Mouse (Mus musculus) cerebellum, adult 2 months (tissue): Measurements from ENCODE around the gene Atf5. TPM values are rescaled to one million over a fixed set of nuclear protein-coding genes. Genes with fewer than 3 reads are reported as not detected.

Experiments used
- DNase-seq, 2 experiments: peaks; one replicate each; pipeline ENCODE4 v3.0.0; 2021
- H3K27ac ChIP-seq: fragments of 200-500 bp; 2 replicates; pipeline ENCODE4 v1.5.1; 2012; ENCODE audit warnings: low read length, control low read depth, inconsistent platforms; ENCODE audit not compliant: insufficient read depth
- H3K27me3 ChIP-seq: fragments of 200-500 bp; 2 replicates; pipeline ENCODE4 v1.6.1; 2012; ENCODE audit warnings: inconsistent platforms, mild to moderate bottlenecking, low read length, moderate library complexity; ENCODE audit not compliant: control insufficient read depth, insufficient read depth
- H3K4me1 ChIP-seq: fragments of 200-500 bp; 2 replicates; pipeline ENCODE4 v1.6.1; 2011; ENCODE audit warnings: low read length; ENCODE audit not compliant: control insufficient read depth, insufficient read depth
- H3K4me3 ChIP-seq: fragments of 200-500 bp; replicated peaks from 2 replicates; pipeline ENCODE3; 2011; ENCODE audit warnings: mild to moderate bottlenecking, low read depth, low read length, control low read depth; ENCODE audit not compliant: insufficient read depth
- CTCF ChIP-seq: fragments of 200-500 bp; IDR thresholded peaks from 2 replicates; pipeline ENCODE4 v1.5.1; 2011; ENCODE audit warnings: low read depth, mild to moderate bottlenecking, control low read depth, low read length, moderate library complexity, borderline replicate concordance; ENCODE audit not compliant: insufficient read depth
- POLR2A ChIP-seq: fragments of 200-500 bp; IDR thresholded peaks from 2 replicates; pipeline ENCODE4 v1.6.1; 2011; ENCODE audit warnings: low read length, control low read depth, borderline replicate concordance; ENCODE audit not compliant: insufficient read depth
- WGBS: fragments of 180-500 bp; shearing (Covaris S2); methylation state at CpG from one replicate; pipeline ENCODE4 v1.1.7; 2018; 5-methylcytosine and 5-hydroxymethylcytosine counted together
- polyA plus RNA-seq: library from polyadenylated mRNA; depleted of rRNA; stranded (reverse); fragments of >200 nt; gene quantifications from 2 replicates; pipeline ENCODE4 v1.2.3, GENCODE M21; 2012

The Atf5 gene
- polyA plus RNA-seq, 1 experiment, result 19.6 TPM

DNA sequence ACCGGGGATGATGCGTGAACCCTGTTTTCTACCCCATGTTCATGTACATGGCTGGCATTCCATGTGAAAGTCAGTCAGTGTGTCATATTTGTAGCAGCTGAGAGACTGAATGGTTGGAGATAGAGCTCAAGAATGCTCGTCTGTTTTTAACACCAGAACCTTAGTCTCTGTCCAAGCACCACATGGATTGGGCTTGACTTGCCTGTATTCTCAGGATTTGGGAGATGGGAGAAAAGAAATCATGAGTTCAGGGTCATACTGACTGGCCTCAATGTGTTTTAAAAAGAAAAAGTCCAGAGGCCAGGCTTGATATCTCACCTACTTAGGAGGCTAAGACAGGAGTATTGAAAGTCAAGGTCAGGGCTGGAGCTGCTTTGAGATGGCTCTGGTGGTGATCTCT is 983 bp upstream of the Atf5 start:
- Histone ChIP-seq H3K4me1 (peaks cover 14% of the 10 kb centered on the region), H3K27ac (peak overlapping the region; percentile 7; the same call in 1 of the 2 replicates), H3K4me3 (peak overlapping the region; percentile 83), H3K27me3 (no peaks in the 10 kb centered on the region)
- no peak for DNase-seq
- 10% methylated on average over 3 of the region's 3 CpGs for WGBS
- no peak for TF ChIP-seq CTCF
- no peak for TF ChIP-seq POLR2A

DNA sequence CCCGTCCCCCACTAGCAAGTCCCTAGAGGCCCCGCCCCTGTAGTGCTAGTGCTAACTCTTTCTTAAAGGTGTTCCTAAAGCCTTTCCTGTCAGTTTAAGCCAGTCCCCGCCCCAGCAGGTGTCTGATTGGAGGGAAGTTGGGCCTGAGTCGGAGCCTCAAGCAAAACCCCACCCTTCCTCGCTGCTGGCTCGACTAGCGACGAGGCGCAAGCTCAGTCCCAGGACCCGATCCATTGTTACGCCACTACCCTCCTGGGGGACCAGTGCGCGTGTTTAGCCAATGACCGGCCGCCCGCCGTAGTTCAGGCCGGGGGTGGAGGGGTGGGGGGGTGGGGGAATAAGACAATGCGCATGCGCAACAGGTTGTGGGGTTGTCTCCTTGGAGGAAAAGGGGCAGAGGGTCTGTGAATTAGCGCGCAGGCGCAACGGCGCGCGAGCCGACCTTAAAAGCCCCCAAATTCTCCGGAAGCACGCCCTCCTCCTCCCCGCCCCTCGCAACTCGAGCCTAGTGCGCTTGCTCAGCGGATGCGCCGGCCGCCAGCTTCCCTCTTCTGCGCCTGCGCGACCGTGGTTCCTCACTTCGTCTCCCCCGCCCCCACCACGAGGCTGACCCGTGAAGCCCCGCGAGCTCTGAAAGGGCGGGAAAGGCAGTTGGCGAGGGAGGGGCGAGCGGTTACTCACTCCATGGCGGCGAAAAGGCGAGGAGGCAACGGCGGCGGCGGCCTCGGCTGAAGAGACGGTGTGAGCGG is 563 bp downstream of the Atf5 start, which contains the start of the genes Nup62 and Il4i1:
Gene Nup62, plus strand, starts transcription at position 368 of the 749 bp plus-strand sequence.
Gene Il4i1, plus strand, starts transcription at position 667 of the 749 bp plus-strand sequence.
- Histone ChIP-seq H3K4me3 (peak within 1 kb of the TSS; percentile 83), H3K27ac (peak within 1 kb of the TSS; percentile 79), H3K4me1 (peaks cover 14% of the 10 kb centered on the region), H3K27me3 (no peaks in the 10 kb centered on the region)
- under 1% methylated on average over 62 of the region's 62 CpGs for WGBS
- DNase-seq, result peak; percentile 98
- no peak for TF ChIP-seq CTCF
- peak; percentile 51; the same call in 1 of the 2 replicates for TF ChIP-seq POLR2A

DNA sequence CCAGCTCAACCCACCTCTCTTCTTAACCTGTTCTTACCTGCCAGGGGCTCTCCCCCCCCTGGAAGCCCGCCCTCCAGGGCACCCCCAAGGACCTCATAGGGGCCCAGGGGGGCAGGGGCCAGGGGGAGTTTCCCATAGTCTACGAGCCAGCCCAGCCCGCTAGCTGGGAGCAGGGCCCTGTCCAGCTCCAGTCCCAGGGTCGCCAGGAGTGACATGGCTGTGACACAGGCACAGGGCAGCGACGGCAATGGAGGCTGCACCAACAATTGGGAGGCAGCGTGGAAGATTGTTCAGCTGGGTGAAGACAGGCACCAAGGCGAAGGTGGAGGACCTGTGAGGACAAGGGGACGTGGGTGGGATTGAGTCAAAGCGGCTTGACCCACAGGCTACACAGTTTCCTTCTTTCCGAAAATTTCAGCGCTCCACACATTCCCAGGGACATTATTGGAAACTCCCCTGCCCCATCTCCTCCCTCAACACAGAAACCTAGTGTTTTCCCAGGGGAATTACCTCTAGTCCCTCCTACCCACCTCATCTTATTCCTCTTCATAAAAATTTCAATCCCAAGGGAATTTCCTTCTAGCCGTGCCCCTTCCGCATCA is 1.4 kb downstream of the Atf5 start:
- Histone ChIP-seq H3K4me3 (peak overlapping the region; percentile 83), H3K27me3 (no peaks in the 10 kb centered on the region), H3K4me1 (peaks cover 13% of the 10 kb centered on the region), H3K27ac (no peak overlapping the region)
- TF ChIP-seq CTCF (no peak), POLR2A (no peak)
- peak; percentile 34 to 41 for DNase-seq
- 24% methylated on average over 14 of the region's 14 CpGs for WGBS

GRCm38 (mm10) chr7:44814423-44814822 is 2.0 kb downstream of the Atf5 start:
- no peak for TF ChIP-seq CTCF
- no peak for TF ChIP-seq POLR2A
- H3K4me1 ChIP-seq, result peaks cover 8% of the 10 kb centered on the region
- no peak overlapping the region for H3K4me3 ChIP-seq
- DNase-seq, result no peak
- no peak overlapping the region for H3K27ac ChIP-seq
- no peaks in the 10 kb centered on the region for H3K27me3 ChIP-seq
- WGBS, result 89% methylated on average over 4 of the region's 4 CpGs

DNA sequence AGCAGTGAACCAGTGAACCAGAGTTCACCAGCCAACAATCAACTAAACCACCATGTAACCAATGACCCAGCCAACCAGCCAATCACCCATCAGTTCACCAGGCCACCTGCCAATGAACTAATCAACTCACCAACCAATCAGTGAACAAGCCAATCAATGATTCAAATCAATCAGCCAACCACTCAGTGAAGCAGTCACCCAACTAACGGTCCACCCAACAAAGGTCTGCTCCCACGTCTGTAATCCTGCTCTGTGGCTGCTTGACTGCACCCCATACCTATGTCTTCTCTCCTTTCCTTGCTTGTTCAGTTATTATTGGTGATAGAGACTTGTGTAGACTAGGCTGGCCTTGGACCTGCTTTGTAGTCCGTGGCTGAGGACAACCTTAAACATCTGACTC is 2.5 kb downstream of the Atf5 start:
- DNase-seq, result no peak
- no peak overlapping the region for H3K4me3 ChIP-seq
- WGBS, result 93% methylated on average over 3 of the region's 3 CpGs

DNA sequence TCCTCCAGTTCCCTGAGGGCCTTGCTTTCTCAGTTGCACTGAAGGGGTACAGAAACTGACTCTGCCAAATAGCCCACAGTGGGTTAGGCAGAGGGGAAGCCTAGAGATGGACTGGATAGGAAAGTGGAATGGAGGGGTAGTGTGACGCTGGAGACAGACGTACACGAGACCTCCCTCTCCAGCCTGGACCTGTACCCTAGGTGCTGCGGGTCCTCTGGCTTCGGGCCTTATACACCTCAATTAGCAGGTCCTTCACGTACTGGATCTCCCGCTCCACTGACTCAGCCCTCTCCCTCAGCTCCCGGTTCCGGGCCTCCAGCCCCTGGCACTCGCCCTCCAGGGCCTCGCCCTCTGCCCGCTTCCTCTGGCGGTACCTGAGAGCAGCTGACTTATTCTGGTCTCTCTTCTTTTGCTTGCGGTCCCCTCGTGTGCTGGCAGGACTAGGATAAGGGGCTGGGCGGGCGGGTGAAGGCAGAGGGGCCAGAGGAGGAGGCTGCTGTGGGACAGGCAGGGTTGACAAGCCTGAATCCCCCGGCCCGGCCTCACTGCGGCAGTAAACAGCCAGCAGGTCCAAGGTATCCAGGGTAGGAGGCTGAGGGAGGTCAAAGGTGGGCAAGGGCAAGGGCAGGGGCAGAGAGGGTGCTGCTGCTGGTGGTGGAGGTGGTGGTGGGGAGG is 3.7 kb downstream of the Atf5 start:
- Histone ChIP-seq H3K4me3 (no peak overlapping the region), H3K4me1 (peaks cover 3% of the 10 kb centered on the region; the same call in 1 of the 2 replicates), H3K27me3 (no peaks in the 10 kb centered on the region), H3K27ac (no peak overlapping the region)
- TF ChIP-seq POLR2A (no peak), CTCF (no peak)
- peak in 1 of 2 experiments; percentile 10 for DNase-seq
- 90% methylated on average over 20 of the region's 20 CpGs for WGBS

More for the DNA sequence above, 2.5 kb downstream of the Atf5 start:
- TF ChIP-seq POLR2A (no peak), CTCF (no peak)
- no peak overlapping the region for H3K27ac ChIP-seq
- peaks cover 8% of the 10 kb centered on the region for H3K4me1 ChIP-seq
- no peaks in the 10 kb centered on the region for H3K27me3 ChIP-seq

- no peak overlapping the region for H3K4me3 ChIP-seq
- no peaks in the 10 kb centered on the region for H3K27me3 ChIP-seq
- TF ChIP-seq POLR2A (no peak), CTCF (no peak)
- no peak overlapping the region for H3K27ac ChIP-seq
- no peaks in the 10 kb centered on the region for H3K4me1 ChIP-seq
- 82% methylated on average over 7 of the region's 7 CpGs for WGBS
- DNase-seq, result peak in 1 of 2 experiments; percentile 4
These were observed 5.5 kb downstream of the Atf5 start for GRCm38 (mm10) chr7:44810819-44811557.
